Mouse (Mus musculus): ENCODE results near the gene Ifi27l2b. TPM values are rescaled to one million over a fixed set of nuclear protein-coding genes. Genes with fewer than 3 reads are reported as not detected.

Gene Ifi27l2b
- polyA plus RNA-seq, 1 experiment from 2014 or later, result 6.5 TPM

- no peak overlapping the region for H3K9ac ChIP-seq (ENCODE audit: low read length)
- no peak overlapping the region for H3K4me3 ChIP-seq (ENCODE audit: low read depth, low read length)
- no peak overlapping the region for H3K27ac ChIP-seq (ENCODE audit: low read depth)
- 87% methylated on average over 7 of the region's 7 CpGs for WGBS
- no peaks in the 10 kb centered on the region for H3K9me3 ChIP-seq (ENCODE audit: control insufficient read depth, low read length)
- ATAC-seq (replicated peaks; ENCODE audit: low FRiP score, low TSS enrichment, low read depth) (no peak), DNase-seq (ENCODE audit: low spot score) (no peak)
- no peaks in the 10 kb centered on the region for H3K27me3 ChIP-seq (replicated peaks; ENCODE audit: control insufficient read depth, insufficient read depth, low read length)
- H3K36me3 ChIP-seq (ENCODE audit: control insufficient read depth, insufficient read depth, low read length), result peaks cover 19% of the 10 kb centered on the region
- peaks cover 24% of the 10 kb centered on the region for H3K4me1 ChIP-seq (replicated peaks; ENCODE audit: control insufficient read depth, insufficient read depth, low read length)
- no peak overlapping the region for H3K4me2 ChIP-seq (ENCODE audit: low read length)
These were observed 30.3 kb downstream of the Ifi27l2b start for GRCm38 (mm10) chr12:103426710-103427109.

GRCm38 (mm10) chr12:103425729-103426470, 31.1 kb downstream of the Ifi27l2b start, which contains the start of gene Ddx24:
Gene Ddx24, minus strand, starts transcription at chr12:103425830.
- H3K4me1 ChIP-seq (replicated peaks; ENCODE audit: control insufficient read depth, insufficient read depth, low read length), result peaks cover 26% of the 10 kb centered on the region
- peak within 1 kb of the TSS; percentile 97 for H3K4me3 ChIP-seq (ENCODE audit: low read depth, low read length)
- no peaks in the 10 kb centered on the region for H3K9me3 ChIP-seq (ENCODE audit: control insufficient read depth, low read length)
- H3K27me3 ChIP-seq (replicated peaks; ENCODE audit: control insufficient read depth, insufficient read depth, low read length), result no peaks in the 10 kb centered on the region
- peak within 1 kb of the TSS; percentile 94 for H3K4me2 ChIP-seq (ENCODE audit: low read length)
- DNase-seq (ENCODE audit: low spot score) (peak; percentile 97), ATAC-seq (replicated peaks; ENCODE audit: low FRiP score, low TSS enrichment, low read depth) (peak; percentile 100)
- peaks cover 24% of the 10 kb centered on the region for H3K36me3 ChIP-seq (ENCODE audit: control insufficient read depth, insufficient read depth, low read length)
- H3K9ac ChIP-seq (ENCODE audit: low read length), result peak within 1 kb of the TSS; percentile 88
- WGBS, result 1% methylated on average over 33 of the region's 33 CpGs
- H3K27ac ChIP-seq (ENCODE audit: low read depth), result no peak within 1 kb of the TSS

GRCm38 (mm10) chr12:103425016-103425728, 31.9 kb downstream of the Ifi27l2b start:
- peak overlapping the region; percentile 88 for H3K9ac ChIP-seq (ENCODE audit: low read length)
- peaks cover 26% of the 10 kb centered on the region for H3K4me1 ChIP-seq (replicated peaks; ENCODE audit: control insufficient read depth, insufficient read depth, low read length)
- H3K4me3 ChIP-seq (ENCODE audit: low read depth, low read length), result peak overlapping the region; percentile 97
- peaks cover 24% of the 10 kb centered on the region for H3K36me3 ChIP-seq (ENCODE audit: control insufficient read depth, insufficient read depth, low read length)
- no peaks in the 10 kb centered on the region for H3K27me3 ChIP-seq (replicated peaks; ENCODE audit: control insufficient read depth, insufficient read depth, low read length)
- no peak for DNase-seq (ENCODE audit: low spot score)
- no peak; the same call in 1 of the 2 replicates for ATAC-seq (replicated peaks; ENCODE audit: low FRiP score, low TSS enrichment, low read depth)
- peak overlapping the region; percentile 94 for H3K4me2 ChIP-seq (ENCODE audit: low read length)
- H3K27ac ChIP-seq (ENCODE audit: low read depth), result no peak overlapping the region
- WGBS, result 8% methylated on average over 33 of the region's 33 CpGs
- no peaks in the 10 kb centered on the region for H3K9me3 ChIP-seq (ENCODE audit: control insufficient read depth, low read length)

DNA sequence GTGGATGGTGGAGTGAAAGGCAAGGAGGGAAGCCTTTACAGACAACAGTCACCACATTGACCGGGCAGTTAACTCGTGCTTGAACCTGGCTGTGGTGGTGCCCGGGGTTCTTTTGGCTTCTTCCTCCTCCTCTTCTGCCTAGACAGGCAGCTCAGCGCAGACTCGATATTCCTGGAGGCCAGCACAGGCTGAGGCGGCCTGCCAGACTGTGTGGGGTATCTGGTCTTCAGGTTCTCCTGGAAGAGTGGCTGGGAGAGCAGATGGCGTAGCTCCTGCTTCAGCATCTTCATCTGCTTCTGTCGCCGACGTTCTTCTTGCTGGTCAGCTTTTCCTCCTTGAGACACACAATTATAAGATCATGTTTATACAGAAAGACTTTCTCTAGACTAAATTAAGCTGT, 48.9 kb downstream of the Ifi27l2b start:
- Histone ChIP-seq H3K4me1 (replicated peaks; ENCODE audit: control insufficient read depth, insufficient read depth, low read length) (no peaks in the 10 kb centered on the region), H3K27ac (ENCODE audit: low read depth) (no peak overlapping the region), H3K9ac (ENCODE audit: low read length) (no peak overlapping the region), H3K27me3 (replicated peaks; ENCODE audit: control insufficient read depth, insufficient read depth, low read length) (no peaks in the 10 kb centered on the region), H3K4me2 (ENCODE audit: low read length) (no peak overlapping the region), H3K4me3 (ENCODE audit: low read depth, low read length) (no peak overlapping the region), H3K9me3 (ENCODE audit: control insufficient read depth, low read length) (no peaks in the 10 kb centered on the region), H3K36me3 (ENCODE audit: control insufficient read depth, insufficient read depth, low read length) (peaks cover 92% of the 10 kb centered on the region)
- DNase-seq (ENCODE audit: low spot score) (no peak), ATAC-seq (replicated peaks; ENCODE audit: low FRiP score, low TSS enrichment, low read depth) (no peak)
- 92% methylated on average over 10 of the region's 10 CpGs for WGBS

- H3K27me3 ChIP-seq (replicated peaks; ENCODE audit: control insufficient read depth, insufficient read depth, low read length), result no peaks in the 10 kb centered on the region
- WGBS, result 92% methylated on average over 4 of the region's 4 CpGs
- no peak for DNase-seq (ENCODE audit: low spot score)
- peaks cover 92% of the 10 kb centered on the region for H3K36me3 ChIP-seq (ENCODE audit: control insufficient read depth, insufficient read depth, low read length)
- no peak within 1 kb of the TSS for H3K4me3 ChIP-seq (ENCODE audit: low read depth, low read length)
- H3K9me3 ChIP-seq (ENCODE audit: control insufficient read depth, low read length), result no peaks in the 10 kb centered on the region
- no peaks in the 10 kb centered on the region for H3K4me1 ChIP-seq (replicated peaks; ENCODE audit: control insufficient read depth, insufficient read depth, low read length)
- H3K9ac ChIP-seq (ENCODE audit: low read length), result no peak within 1 kb of the TSS
- H3K4me2 ChIP-seq (ENCODE audit: low read length), result no peak within 1 kb of the TSS
- no peak for ATAC-seq (replicated peaks; ENCODE audit: low FRiP score, low TSS enrichment, low read depth)
- H3K27ac ChIP-seq (ENCODE audit: low read depth), result no peak within 1 kb of the TSS
These were observed 49.3 kb downstream of the Ifi27l2b start, which contains the start of gene 9330161L09Rik for GRCm38 (mm10) chr12:103407720-103408119. Gene 9330161L09Rik, minus strand, starts transcription at chr12:103407820.

GRCm38 (mm10) chr12:103404131-103404530, 52.9 kb downstream of the Ifi27l2b start:
- Histone ChIP-seq H3K9ac (ENCODE audit: low read length) (no peak overlapping the region), H3K4me1 (replicated peaks; ENCODE audit: control insufficient read depth, insufficient read depth, low read length) (no peaks in the 10 kb centered on the region), H3K27me3 (replicated peaks; ENCODE audit: control insufficient read depth, insufficient read depth, low read length) (no peaks in the 10 kb centered on the region), H3K4me3 (ENCODE audit: low read depth, low read length) (no peak overlapping the region), H3K9me3 (ENCODE audit: control insufficient read depth, low read length) (no peaks in the 10 kb centered on the region), H3K36me3 (ENCODE audit: control insufficient read depth, insufficient read depth, low read length) (peaks cover 62% of the 10 kb centered on the region), H3K27ac (ENCODE audit: low read depth) (no peak overlapping the region), H3K4me2 (ENCODE audit: low read length) (no peak overlapping the region)
- ATAC-seq (replicated peaks; ENCODE audit: low FRiP score, low TSS enrichment, low read depth), result no peak
- no peak for DNase-seq (ENCODE audit: low spot score)
- WGBS, result 86% methylated on average over 18 of the region's 18 CpGs

Other genes with a start within 250 kb of the Ifi27l2b start
- 1.8 and 2.7 TPM in 2 replicates for gene Prima1, start 215.1 kb downstream of the Ifi27l2b start, polyA plus RNA-seq (2014; fragmentation: Nextera tagmentation; extraction: Ambion mirVana)
- not detected in 2 replicates for gene Fam181a, start 146.2 kb downstream of the Ifi27l2b start, polyA plus RNA-seq (2014; fragmentation: Nextera tagmentation; extraction: Ambion mirVana)
- 24.1 and 24.6 TPM in 2 replicates for gene Asb2, start 101.2 kb downstream of the Ifi27l2b start, polyA plus RNA-seq (2014; fragmentation: Nextera tagmentation; extraction: Ambion mirVana)
- gene Otub2, start 68.5 kb downstream of the Ifi27l2b start, polyA plus RNA-seq (2014; fragmentation: Nextera tagmentation; extraction: Ambion mirVana), result 5.6 and 8.1 TPM in 2 replicates
- 0.24 and 0.67 TPM in 2 replicates for gene 9330161L09Rik, start 49.4 kb downstream of the Ifi27l2b start, polyA plus RNA-seq (2014; fragmentation: Nextera tagmentation; extraction: Ambion mirVana)
- gene Ddx24, start 31.4 kb downstream of the Ifi27l2b start, polyA plus RNA-seq (2014; fragmentation: Nextera tagmentation; extraction: Ambion mirVana), result 84.0 and 90.1 TPM in 2 replicates
- 37.9 and 42.5 TPM in 2 replicates for gene Ifi27, start 23.0 kb downstream of the Ifi27l2b start, polyA plus RNA-seq (2014; fragmentation: Nextera tagmentation; extraction: Ambion mirVana)
- gene Ifi27l2a, start 13.5 kb downstream of the Ifi27l2b start, polyA plus RNA-seq (2014; fragmentation: Nextera tagmentation; extraction: Ambion mirVana), result 16.4 and 23.2 TPM in 2 replicates
- 1.2 and 1.8 TPM in 2 replicates for gene Ppp4r4, start 75.1 kb upstream of the Ifi27l2b start, polyA plus RNA-seq (2014; fragmentation: Nextera tagmentation; extraction: Ambion mirVana)
- 0.42 TPM in 2 replicates for gene Serpina10, start 174.2 kb upstream of the Ifi27l2b start, polyA plus RNA-seq (2014; fragmentation: Nextera tagmentation; extraction: Ambion mirVana)
- gene Serpina6, start 200.0 kb upstream of the Ifi27l2b start, polyA plus RNA-seq (2014; fragmentation: Nextera tagmentation; extraction: Ambion mirVana), result 0.90 and 75.1 TPM in 2 replicates
- 0.27 TPM in 1 of 2 replicates, not detected in the other for gene Serpina16, start 218.9 kb upstream of the Ifi27l2b start, polyA plus RNA-seq (2014; fragmentation: Nextera tagmentation; extraction: Ambion mirVana)
- 0.20 TPM in 1 of 2 replicates, not detected in the other for gene Serpina1f, start 238.3 kb upstream of the Ifi27l2b start, polyA plus RNA-seq (2014; fragmentation: Nextera tagmentation; extraction: Ambion mirVana)